Mouse (Mus musculus) heart, embryonic 13.5 days (tissue): ENCODE data around the gene Slc25a13. TPM values are rescaled to one million over a fixed set of nuclear protein-coding genes. Genes with fewer than 3 reads are reported as not detected.
"Not testable (repeated sequence)": the region's sequence is repeated elsewhere in the genome, so short reads cannot be mapped to it uniquely, and the experiment has no call there.

ENCODE experiments used
- ATAC-seq: fragments of 200-750 bp; cut with Nextera tagmentation; 2 replicates; pipeline ENCODE4 v1.8.0; 2017; ENCODE audit warnings: moderate TSS enrichment; ENCODE audit not compliant: insufficient number of reproducible peaks, low FRiP score, low TSS enrichment; ENCODE audit errors: extremely low read depth
- H3K27ac ChIP-seq: fragments of 300-500 bp; sonication (generic); replicated peaks from 2 replicates; pipeline ENCODE4 v1.5.1; 2015; ENCODE audit warnings: moderate library complexity, mild to moderate bottlenecking, inconsistent platforms
- H3K27me3 ChIP-seq: fragments of 300-500 bp; sonication (generic); replicated peaks from 2 replicates; pipeline ENCODE4 v1.6.1; 2015; ENCODE audit warnings: mild to moderate bottlenecking, inconsistent platforms
- H3K36me3 ChIP-seq: fragments of 300-500 bp; sonication (generic); 2 replicates; pipeline ENCODE4 v1.6.1; 2015; ENCODE audit warnings: mild to moderate bottlenecking, inconsistent platforms
- H3K4me1 ChIP-seq: fragments of 300-500 bp; sonication (generic); 2 replicates; pipeline ENCODE4 v1.6.1; 2015; ENCODE audit warnings: inconsistent platforms
- H3K4me2 ChIP-seq: fragments of 300-500 bp; sonication (generic); 2 replicates; pipeline ENCODE4 v1.6.1; 2015; ENCODE audit warnings: inconsistent platforms, mild to moderate bottlenecking, moderate library complexity
- H3K4me3 ChIP-seq: fragments of 300-500 bp; sonication (generic); 2 replicates; pipeline ENCODE4 v1.5.1; 2015; ENCODE audit warnings: moderate library complexity, mild to moderate bottlenecking, inconsistent platforms
- H3K9ac ChIP-seq: fragments of 300-500 bp; sonication (generic); 2 replicates; pipeline ENCODE4 v1.6.1; 2015; ENCODE audit warnings: inconsistent platforms, mild to moderate bottlenecking, moderate library complexity
- H3K9me3 ChIP-seq: fragments of 300-500 bp; sonication (generic); 2 replicates; pipeline ENCODE4 v1.6.1; 2016; ENCODE audit warnings: inconsistent platforms
- WGBS: fragments of 180-500 bp; shearing (Covaris S2); methylation state at CpG from one replicate; pipeline ENCODE4 v1.1.7; 2015; ENCODE audit warnings: mixed read lengths; 5-methylcytosine and 5-hydroxymethylcytosine counted together
- polyA plus RNA-seq: library from polyadenylated mRNA; unstranded; fragments of >200 nt; fragmentation: Nextera tagmentation; extraction: Ambion mirVana; gene quantifications from 2 replicates; pipeline ENCODE4 v1.2.1, GENCODE M21; 2015

Gene Slc25a13
- polyA plus RNA-seq, 1 experiment from 2014 or later = 55.3 TPM

- H3K36me3 ChIP-seq = peaks cover 12% of the 10 kb centered on the region; the same call in 1 of the 2 replicates
- H3K27ac ChIP-seq = no peak overlapping the region; the same call in 1 of the 2 replicates
- H3K27me3 ChIP-seq = no peaks in the 10 kb centered on the region
- no peak overlapping the region for H3K9ac ChIP-seq
- H3K9me3 ChIP-seq = no peaks in the 10 kb centered on the region
- H3K4me1 ChIP-seq = peaks cover 57% of the 10 kb centered on the region
- no peak for ATAC-seq
- no peak overlapping the region for H3K4me3 ChIP-seq
- WGBS = 60% methylated on average over 4 of the region's 4 CpGs
- peak overlapping the region; percentile 11; the same call in 1 of the 2 replicates for H3K4me2 ChIP-seq
Observed at GRCm38 (mm10) chr6:6186468-6186867, 30.5 kb downstream of the Slc25a13 start.

- Histone ChIP-seq H3K4me3 (no peak overlapping the region), H3K4me1 (peaks cover 58% of the 10 kb centered on the region), H3K36me3 (peaks cover 11% of the 10 kb centered on the region; the same call in 1 of the 2 replicates), H3K4me2 (peak overlapping the region; percentile 36), H3K27ac (peak overlapping the region; percentile 79), H3K27me3 (no peaks in the 10 kb centered on the region), H3K9ac (no peak overlapping the region), H3K9me3 (no peaks in the 10 kb centered on the region)
- 33% methylated on average over 3 of the region's 3 CpGs for WGBS
- 0 out of 2 replicates have a peak, but pooled peaks have one; percentile 8 for ATAC-seq
Observed at GRCm38 (mm10) chr6:6185735-6186068, 31.3 kb downstream of the Slc25a13 start.

DNA sequence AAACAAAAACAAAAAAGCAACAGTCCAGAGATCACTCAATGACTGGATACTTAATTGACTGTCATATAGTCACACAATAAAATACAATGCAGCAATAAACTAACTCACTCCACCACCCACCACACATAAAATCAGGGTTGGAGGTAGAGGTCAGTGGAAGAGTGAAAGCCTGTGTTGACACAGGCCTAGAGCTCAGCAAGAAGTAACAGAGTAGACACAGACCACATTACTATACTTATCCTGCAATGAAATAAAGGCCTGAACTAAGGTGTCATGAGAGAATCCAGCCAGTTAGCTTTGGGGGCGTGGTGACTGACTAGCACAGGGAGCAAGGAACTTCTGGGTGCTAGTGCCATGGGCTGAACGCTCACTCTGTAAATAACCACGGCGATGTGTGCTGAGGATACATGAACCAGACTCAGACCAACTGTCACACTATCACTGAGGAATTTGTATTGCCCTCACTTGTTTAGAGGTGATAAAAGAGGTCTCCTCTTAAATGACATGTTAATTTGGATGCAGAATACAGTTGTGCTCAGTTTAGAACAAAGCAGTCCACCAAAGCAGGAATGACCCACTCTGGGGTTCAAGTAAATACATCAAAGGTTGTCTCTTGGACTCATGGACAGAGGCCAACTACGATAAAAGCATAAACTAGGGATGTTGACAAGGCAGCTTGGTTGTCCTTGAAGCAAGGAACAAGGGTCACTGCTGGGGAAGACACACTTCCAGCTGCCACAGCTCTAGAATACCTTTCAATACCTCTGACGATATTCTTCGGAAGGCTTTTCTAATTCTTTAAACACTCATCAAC lies 31.8 kb downstream of the Slc25a13 start:
- no peaks in the 10 kb centered on the region for H3K27me3 ChIP-seq
- peak overlapping the region; percentile 79 for H3K27ac ChIP-seq
- ATAC-seq = peak; percentile 71; the same call in 1 of the 2 replicates
- 26% methylated on average over 7 of the region's 7 CpGs for WGBS
- no peaks in the 10 kb centered on the region for H3K9me3 ChIP-seq
- H3K4me2 ChIP-seq = peak overlapping the region; percentile 36
- no peak overlapping the region for H3K4me3 ChIP-seq
- no peak overlapping the region for H3K9ac ChIP-seq
- peaks cover 58% of the 10 kb centered on the region for H3K4me1 ChIP-seq
- peaks cover 7% of the 10 kb centered on the region for H3K36me3 ChIP-seq

- Histone ChIP-seq H3K36me3 (peaks cover 16% of the 10 kb centered on the region), H3K27ac (peak overlapping the region; percentile 85), H3K9me3 (no peaks in the 10 kb centered on the region), H3K4me1 (peaks cover 58% of the 10 kb centered on the region), H3K9ac (0 out of 2 replicates have a peak overlapping the region, but pooled peaks have one; percentile 37), H3K27me3 (no peaks in the 10 kb centered on the region), H3K4me2 (peak overlapping the region; percentile 60), H3K4me3 (peak overlapping the region; percentile 8; the same call in 1 of the 2 replicates)
- ATAC-seq = no peak
- 8% methylated on average over 8 of the region's 8 CpGs for WGBS
Observed at GRCm38 (mm10) chr6:6183601-6184000, 33.4 kb downstream of the Slc25a13 start.

GRCm38 (mm10) chr6:6182191-6182590 lies 34.8 kb downstream of the Slc25a13 start:
- Histone ChIP-seq H3K4me3 (no peak overlapping the region), H3K27me3 (no peaks in the 10 kb centered on the region), H3K9me3 (no peaks in the 10 kb centered on the region), H3K36me3 (peaks cover 22% of the 10 kb centered on the region), H3K4me1 (peaks cover 49% of the 10 kb centered on the region), H3K27ac (no peak overlapping the region), H3K9ac (no peak overlapping the region), H3K4me2 (no peak overlapping the region)
- ATAC-seq = no peak
- 91% methylated on average over 7 of the region's 7 CpGs for WGBS

DNA sequence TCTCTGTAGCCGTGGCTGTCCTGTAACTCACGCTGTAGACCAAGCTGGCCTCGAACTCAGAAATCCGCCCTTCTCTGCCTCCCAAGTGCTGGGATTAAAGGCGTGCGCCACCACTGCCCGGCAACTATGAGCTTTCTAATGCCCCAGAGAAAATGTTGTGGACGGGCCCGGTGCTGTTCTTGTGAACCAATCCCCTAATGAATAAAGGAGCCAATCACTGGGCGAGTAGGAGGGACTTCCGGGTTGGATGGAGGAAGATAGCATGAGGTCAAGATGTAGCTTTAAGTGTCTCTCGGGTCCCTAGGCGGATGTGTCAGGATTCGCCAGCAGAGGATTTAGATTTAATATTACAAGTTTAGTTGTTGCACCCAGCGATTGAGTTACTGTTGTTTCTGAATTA lies 38.6 kb downstream of the Slc25a13 start:
- Histone ChIP-seq H3K36me3 (peaks cover 23% of the 10 kb centered on the region), H3K4me1 (peaks cover 42% of the 10 kb centered on the region)
- ATAC-seq, H3K9me3 ChIP-seq, H3K27me3 ChIP-seq, H3K9ac ChIP-seq, H3K4me2 ChIP-seq, H3K27ac ChIP-seq, H3K4me3 ChIP-seq: not testable (repeated sequence)
- WGBS = 88% methylated on average over 15 of the region's 15 CpGs

- H3K36me3 ChIP-seq = peaks cover 23% of the 10 kb centered on the region
- 46% methylated on average over 5 of the region's 5 CpGs for WGBS
- no peak overlapping the region for H3K4me2 ChIP-seq
- H3K27ac ChIP-seq = no peak overlapping the region; the same call in 1 of the 2 replicates
- no peaks in the 10 kb centered on the region for H3K9me3 ChIP-seq
- no peak overlapping the region for H3K9ac ChIP-seq
- no peaks in the 10 kb centered on the region for H3K27me3 ChIP-seq
- H3K4me1 ChIP-seq = peaks cover 33% of the 10 kb centered on the region
- no peak overlapping the region for H3K4me3 ChIP-seq
- ATAC-seq = no peak
Observed at GRCm38 (mm10) chr6:6175350-6175971, 41.5 kb downstream of the Slc25a13 start.

DNA sequence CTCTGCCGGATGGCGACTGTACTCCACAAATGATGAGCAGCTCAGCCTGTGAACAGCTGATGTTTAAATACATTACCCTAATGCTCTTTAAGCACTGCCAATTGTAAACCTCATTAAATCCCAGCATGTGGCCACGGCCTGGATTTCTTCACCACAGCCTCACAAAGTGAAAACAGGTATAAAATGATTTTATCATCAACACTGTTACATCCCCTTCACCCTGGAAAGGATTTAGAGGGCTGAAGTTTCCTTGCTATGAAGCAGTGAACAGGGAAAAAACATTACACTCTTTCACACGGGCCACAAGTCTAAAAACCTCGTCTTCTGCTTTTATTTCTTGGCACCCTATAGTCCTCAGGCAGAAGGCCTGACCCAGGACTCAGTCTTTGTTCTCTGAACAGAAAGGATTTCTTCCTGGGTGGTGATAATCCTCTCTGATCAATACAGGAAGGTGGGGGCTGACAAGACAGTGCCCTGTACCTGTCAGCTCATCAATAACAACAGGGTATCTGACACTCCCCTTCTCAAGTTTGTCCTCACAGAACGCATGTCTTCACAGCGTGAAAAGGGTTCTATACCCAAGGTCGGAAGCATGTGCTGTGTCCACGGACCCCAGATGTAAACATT lies 42.9 kb downstream of the Slc25a13 start:
- no peak overlapping the region for H3K4me3 ChIP-seq
- H3K4me2 ChIP-seq = no peak overlapping the region
- ATAC-seq = no peak
- no peaks in the 10 kb centered on the region for H3K27me3 ChIP-seq
- H3K9ac ChIP-seq = no peak overlapping the region
- no peak overlapping the region for H3K27ac ChIP-seq
- no peaks in the 10 kb centered on the region for H3K9me3 ChIP-seq
- 50% methylated on average over 9 of the region's 9 CpGs for WGBS
- H3K36me3 ChIP-seq = peaks cover 13% of the 10 kb centered on the region
- peaks cover 38% of the 10 kb centered on the region for H3K4me1 ChIP-seq

DNA sequence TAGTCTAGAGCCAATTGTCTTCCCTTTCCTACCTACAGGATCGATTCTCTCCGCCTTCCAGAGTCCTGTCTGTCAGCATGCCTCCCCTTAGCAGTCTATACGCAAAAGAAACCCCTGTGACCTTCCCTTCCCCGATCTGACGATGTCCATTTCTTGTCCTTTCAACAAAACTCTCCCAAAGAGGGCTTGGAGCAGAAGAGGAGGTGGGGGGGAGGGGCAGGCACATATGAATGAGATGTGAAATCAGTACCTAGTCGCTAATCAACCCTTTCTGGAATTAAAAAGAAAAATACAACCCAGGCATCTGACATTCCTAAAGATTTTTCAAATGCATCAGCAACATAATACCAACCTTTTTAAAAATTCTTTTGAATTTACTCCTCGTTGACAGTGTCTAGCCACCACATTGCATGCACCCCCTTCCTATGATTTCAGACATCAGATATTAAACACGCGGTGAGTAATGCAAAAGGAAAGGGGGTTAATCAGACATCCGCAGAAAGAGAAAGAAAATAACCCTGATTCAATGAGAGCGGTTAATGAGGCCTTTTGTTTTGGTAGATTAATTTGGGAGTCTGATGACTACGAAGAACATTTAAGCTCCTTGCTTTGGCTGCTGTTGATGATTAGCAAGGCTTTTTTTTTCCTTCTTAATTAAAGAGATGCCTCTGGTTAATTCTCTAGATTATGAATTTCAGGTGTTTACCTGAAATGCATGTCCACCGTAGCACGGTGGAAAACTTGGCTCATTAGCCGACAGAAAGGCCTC lies 43.6 kb downstream of the Slc25a13 start:
- WGBS = 50% methylated on average over 15 of the region's 15 CpGs

DNA sequence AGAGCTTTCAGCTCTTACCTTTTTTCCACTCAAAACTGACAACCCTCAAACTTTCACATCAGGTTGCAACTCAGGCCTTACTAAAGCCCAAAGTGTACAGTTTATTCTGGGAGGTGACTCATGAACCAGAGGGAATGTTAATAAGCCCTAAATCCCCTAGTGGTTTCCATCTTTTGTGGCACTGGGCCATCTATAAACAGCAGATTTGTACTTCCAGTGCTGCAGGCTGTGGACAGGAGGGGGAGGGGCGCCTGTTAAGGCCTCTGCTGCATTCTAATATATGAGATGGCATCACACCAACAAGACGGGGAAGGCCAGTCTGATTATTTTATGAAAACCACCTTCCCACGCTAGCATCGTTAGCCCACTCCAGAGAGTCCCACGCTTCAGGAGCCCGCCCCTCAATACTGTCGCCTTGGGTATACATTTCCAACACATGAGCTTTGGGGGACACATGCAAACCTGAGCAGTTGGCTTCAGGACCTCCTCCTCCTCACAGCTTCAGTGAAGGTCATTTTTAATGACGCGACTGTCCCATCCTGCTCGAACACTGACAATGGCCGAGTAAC lies 48.3 kb downstream of the Slc25a13 start:
- H3K9ac ChIP-seq = no peak overlapping the region
- H3K27ac ChIP-seq = peak overlapping the region; percentile 54
- H3K4me1 ChIP-seq = peaks cover 44% of the 10 kb centered on the region
- no peak overlapping the region for H3K4me3 ChIP-seq
- H3K27me3 ChIP-seq = no peaks in the 10 kb centered on the region
- H3K36me3 ChIP-seq = no peaks in the 10 kb centered on the region
- 70% methylated on average over 11 of the region's 11 CpGs for WGBS
- H3K9me3 ChIP-seq = no peaks in the 10 kb centered on the region
- peak; percentile 42; the same call in 1 of the 2 replicates for ATAC-seq
- 0 out of 2 replicates have a peak overlapping the region, but pooled peaks have one; percentile 12 for H3K4me2 ChIP-seq

More for the DNA sequence above, 43.6 kb downstream of the Slc25a13 start:
- Histone ChIP-seq H3K36me3 (peaks cover 6% of the 10 kb centered on the region), H3K4me1 (peaks cover 45% of the 10 kb centered on the region), H3K4me2 (no peak overlapping the region), H3K9me3 (no peaks in the 10 kb centered on the region), H3K27me3 (no peaks in the 10 kb centered on the region), H3K4me3 (no peak overlapping the region), H3K9ac (no peak overlapping the region), H3K27ac (no peak overlapping the region)
- no peak for ATAC-seq
